Mouse (Mus musculus) heart, adult 2 months (tissue): ENCODE measurements around the gene Notch4.

Experiments
- CTCF ChIP-seq: fragments of 200-600 bp; IDR thresholded peaks from 2 replicates; pipeline ENCODE4 v1.8.1; 2022; ENCODE audit warnings: antibody characterized with exemption, mild to moderate bottlenecking, moderate library complexity
- EP300 ChIP-seq: fragments of 200-500 bp; IDR thresholded peaks from 2 replicates; pipeline ENCODE4 v1.6.1; 2011; ENCODE audit warnings: low read depth, low read length, control low read depth; ENCODE audit not compliant: insufficient read depth
- POLR2A ChIP-seq: fragments of 200-500 bp; IDR thresholded peaks from 2 replicates; pipeline ENCODE4 v1.6.1; 2011; ENCODE audit warnings: mild to moderate bottlenecking, low read depth, low read length, control low read depth; ENCODE audit not compliant: insufficient read depth

DNA sequence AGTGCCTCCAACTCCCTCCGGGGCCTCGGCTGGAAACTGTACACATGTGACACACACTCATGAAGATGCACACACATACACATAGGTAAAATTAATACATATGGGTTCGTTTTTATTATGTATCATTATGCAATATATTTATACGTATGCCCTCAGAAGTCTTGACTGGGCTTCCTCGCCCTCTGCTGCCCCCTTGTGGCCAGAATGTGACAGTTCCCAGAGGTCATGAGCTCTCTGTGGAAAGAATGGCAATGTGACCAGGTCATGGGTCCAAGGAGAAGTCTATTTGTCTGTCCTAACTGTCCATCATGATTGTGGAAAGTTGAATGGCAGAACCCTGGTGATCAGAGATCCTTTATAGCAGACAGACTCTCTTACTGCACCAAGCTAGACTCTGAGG, 8.6 kb upstream of the Notch4 start:
- TF ChIP-seq CTCF (peak; percentile 99), POLR2A (no peak), EP300 (peak; percentile 83; the same call in 1 of the 2 replicates)
